Mouse (Mus musculus) heart, postnatal 36 days (tissue): ENCODE results near the gene Sgms1. TPM values are rescaled to one million over a fixed set of nuclear protein-coding genes. Genes with fewer than 3 reads are reported as not detected.
"Not testable (repeated sequence)": the region's sequence is repeated elsewhere in the genome, so short reads cannot be mapped to it uniquely, and the experiment has no call there.

ENCODE experiments used
- DNase-seq, 2 experiments: peaks; one replicate each; pipeline ENCODE4 v3.0.0; 2021 to 2022
- intact Hi-C: fragments of 180-260 bp; cut with DNase I; formaldehyde crosslinking; loops from one replicate; pipeline ENCODE4 v1.15.1; 2025
- total RNA-seq, 2 experiments: library from RNA; stranded (reverse); gene quantifications; 2 replicates each; pipeline ENCODE4 v1.2.3; 2021

Sgms1 gene
- total RNA-seq, 2 experiments from 2014 or later, result 60.2 to 76.0 TPM

DNA sequence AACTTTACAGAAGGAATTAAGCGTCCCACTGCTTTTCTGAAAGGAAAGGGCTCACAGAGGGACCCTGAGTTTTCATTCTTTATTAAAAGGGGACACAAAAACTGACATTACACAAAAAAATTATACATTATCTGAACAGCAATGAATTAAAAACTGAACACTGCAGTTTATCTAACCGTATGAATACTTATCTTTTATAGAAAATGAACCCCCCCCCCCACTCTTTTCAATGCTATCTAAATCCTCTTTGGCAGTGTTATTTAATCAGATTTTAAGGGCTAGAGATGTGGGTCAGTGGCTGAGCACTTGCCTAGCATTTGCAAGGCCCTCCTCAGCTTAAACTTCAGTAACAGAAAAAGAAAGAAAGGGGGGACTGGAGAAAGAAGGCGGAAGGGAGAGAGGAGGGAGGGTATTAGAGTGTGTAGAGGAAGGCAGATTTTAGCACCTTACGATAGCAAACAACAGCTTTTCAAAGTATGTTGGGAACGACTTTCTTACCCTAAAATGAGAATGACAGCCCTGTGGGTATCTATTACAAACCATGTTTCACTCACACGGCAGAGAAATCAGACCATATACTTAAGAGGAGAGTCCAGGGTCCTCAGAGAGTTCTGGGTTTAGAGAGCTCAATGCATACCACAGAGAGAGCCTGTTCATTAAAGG, 215.9 kb downstream of the Sgms1 start:
- intact Hi-C loops, result no loop called here
- no peak for DNase-seq

DNA sequence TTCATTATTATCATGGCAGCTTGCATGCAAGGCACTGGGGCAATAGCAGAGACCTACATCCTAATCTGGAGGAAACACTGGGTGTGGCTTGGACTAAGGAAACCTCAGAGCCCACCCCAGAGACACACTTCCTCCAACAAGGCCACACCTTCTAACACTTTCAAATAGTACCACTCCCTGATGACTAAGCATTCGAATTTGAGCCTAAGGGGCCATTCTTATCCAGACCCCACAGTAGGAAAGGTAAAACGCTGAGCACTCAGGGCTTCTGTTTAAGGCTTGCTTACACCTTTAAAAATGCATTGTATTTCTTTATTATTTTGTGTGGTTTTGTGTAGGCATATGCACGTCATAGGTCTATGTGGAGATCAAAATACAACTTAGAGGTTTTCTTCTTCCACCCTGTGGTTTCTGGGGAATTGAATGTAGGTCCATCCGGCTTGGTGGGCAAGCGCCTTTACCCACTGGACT, 217.0 kb downstream of the Sgms1 start:
- DNase-seq, result no peak
- intact Hi-C loops, result no loop called here

GRCm38 (mm10) chr19:32171981-32172380, 217.5 kb downstream of the Sgms1 start:
- DNase-seq, result no peak
- intact Hi-C loops, result loop anchor here (2.0 kb wide), 2 partner anchors 149 to 217 kb away; partner anchors contain the start of gene Sgms1

- intact Hi-C loops, result loop anchor here (2.0 kb wide), 2 partner anchors 151 to 219 kb away; partner anchors contain the start of gene Sgms1
- DNase-seq, result peak; percentile 85 to 88
Measured at GRCm38 (mm10) chr19:32169634-32170540, 219.6 kb downstream of the Sgms1 start.

DNA sequence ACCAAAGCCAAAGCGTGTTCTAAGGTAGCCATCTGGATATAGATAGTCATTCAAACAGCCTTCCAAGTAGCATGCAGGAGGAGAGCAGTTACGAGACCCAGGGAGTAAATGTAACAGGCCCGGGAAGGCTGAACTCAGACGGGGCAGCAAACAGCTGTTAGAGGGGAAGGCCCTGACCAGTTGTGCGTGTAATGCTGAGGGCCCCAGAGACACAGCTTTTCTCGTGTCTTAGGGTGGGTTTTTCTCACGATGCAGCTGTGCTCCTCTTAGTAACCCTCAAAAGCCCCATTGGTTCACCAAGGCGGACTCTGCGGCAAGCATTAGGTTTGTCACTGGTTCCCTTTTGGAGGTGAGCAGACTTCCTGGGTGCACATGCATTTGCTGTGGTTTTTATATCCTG, 221.5 kb downstream of the Sgms1 start:
- intact Hi-C loops, result no loop called here
- DNase-seq, result no peak

DNA sequence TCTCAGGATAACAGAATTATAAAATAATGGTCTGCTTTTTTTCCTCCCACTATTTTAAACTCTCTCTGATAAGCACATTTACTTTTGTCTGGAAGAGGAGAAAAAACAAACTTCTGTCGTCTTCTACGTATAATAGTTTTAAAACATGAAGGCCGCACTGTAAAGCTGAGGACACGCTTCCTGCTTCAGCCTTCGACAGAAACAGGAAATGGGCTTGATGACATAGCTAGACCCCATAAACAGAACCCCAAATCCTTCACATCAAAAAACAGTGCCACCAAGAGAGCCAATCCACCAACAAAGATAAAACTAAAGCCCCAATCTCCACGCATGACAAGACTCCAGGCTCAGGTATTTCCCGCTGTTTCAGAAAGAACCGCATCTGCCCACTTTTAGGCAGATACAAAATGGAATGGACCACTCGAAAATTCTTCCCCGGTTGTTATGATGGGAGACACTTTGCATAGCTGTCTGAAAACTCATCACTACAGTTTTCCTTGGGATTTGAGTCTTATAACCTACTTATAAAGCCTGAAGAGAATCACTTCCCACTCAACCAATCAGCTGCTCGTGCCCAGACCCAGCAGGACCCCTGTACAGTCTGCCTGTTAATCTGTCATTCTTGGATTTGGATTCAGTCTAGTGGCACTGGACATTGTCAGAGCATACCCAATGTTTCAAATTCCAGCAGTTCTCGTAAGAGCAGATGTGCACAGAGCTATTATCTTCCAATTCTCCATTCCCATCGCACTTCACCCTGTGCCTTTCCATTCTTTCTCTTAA, 222.5 kb downstream of the Sgms1 start:
- intact Hi-C loops, result no loop called here
- DNase-seq, result no peak

DNA sequence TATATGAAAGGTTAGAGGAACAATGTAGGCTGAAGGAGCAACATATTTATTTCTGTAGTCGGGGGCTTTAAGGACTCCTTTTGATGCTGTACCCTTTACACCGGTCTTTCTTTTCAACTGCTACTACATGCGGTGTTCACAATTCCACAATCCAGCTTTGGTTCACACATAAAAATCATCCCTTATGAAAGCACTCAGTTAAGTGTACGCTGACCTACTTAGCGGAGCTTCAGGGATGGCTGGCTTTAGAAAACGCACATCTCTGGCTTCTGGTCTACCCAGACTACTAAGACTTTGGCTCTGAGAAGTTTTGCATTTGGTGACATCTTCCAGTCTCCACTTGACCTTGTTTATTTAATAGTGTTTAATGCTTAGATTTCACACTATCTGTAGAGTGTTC, 223.8 kb downstream of the Sgms1 start:
- intact Hi-C loops, result no loop called here
- DNase-seq, result no peak

DNA sequence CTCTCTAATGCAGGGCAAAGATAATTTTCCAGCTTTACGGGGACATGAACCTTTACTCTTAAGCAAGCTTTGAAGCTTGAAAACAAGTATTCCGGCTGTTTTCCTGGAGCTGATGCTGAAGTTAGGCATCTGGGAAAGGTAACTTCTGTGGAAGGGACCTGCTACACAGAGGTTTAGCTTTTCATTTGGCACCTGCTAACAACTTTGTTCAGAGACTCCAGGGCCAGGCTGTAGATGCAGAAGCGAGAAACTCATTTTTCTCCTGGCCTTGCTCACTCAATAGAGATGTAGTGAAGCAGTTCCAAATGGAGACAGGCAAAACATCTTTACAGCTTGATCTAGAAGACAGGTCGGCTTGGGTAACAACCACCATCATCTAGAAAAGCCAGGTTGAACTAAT, 225.4 kb downstream of the Sgms1 start:
- no peak for DNase-seq
- intact Hi-C loops, result loop anchor here (5.0 kb wide), 1 partner anchor 323 kb away; the partner anchor contains the start of gene Minpp1

- no peak for DNase-seq
- intact Hi-C loops, result loop anchor here (5.0 kb wide), 1 partner anchor 327 kb away; the partner anchor contains the start of gene Minpp1
Measured at GRCm38 (mm10) chr19:32159944-32160343, 229.6 kb downstream of the Sgms1 start.

DNA sequence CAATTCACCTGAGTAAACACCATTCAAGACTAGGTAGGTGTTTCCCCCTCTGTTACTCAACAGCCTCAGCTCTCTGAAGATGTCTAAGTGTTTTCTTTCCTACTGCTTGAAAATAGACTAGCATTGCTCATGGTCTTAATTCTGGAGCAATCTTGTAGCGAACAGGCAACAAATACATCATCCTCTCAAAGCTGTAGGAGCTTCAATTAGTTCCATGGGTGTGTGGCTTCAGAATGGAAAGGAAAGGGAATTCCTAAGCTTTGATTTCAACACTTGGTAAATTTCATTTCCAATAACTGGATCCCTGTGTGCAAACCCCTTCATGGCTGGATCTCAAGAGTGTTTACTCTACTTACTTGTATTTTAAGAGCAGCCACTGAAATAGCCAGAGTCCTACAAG, 230.3 kb downstream of the Sgms1 start:
- DNase-seq, result no peak
- intact Hi-C loops, result no loop called here

DNA sequence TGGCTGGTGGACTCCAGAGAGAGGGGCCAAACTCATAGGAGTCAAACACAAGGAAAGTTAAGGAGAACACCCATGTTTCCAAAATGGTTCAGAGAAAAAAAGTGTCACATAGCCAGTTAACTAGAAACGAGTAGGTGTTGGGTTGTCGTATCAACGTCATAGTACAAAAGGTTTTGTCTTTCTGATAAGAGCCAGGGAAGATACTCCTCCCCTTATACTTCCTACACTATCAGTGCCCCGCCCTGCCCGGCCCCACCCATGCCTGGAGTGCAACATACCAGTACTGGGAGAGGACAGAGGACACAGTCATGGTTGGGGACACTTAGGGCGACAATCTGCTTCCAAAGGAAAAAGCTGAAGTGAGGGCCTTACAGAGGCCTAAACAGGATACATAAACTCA, 232.5 kb downstream of the Sgms1 start:
- intact Hi-C loops, result no loop called here
- DNase-seq, result no peak

- intact Hi-C loops, result no loop called here
- DNase-seq, result no peak
Measured at GRCm38 (mm10) chr19:32152529-32152928, 237.0 kb downstream of the Sgms1 start.

DNA sequence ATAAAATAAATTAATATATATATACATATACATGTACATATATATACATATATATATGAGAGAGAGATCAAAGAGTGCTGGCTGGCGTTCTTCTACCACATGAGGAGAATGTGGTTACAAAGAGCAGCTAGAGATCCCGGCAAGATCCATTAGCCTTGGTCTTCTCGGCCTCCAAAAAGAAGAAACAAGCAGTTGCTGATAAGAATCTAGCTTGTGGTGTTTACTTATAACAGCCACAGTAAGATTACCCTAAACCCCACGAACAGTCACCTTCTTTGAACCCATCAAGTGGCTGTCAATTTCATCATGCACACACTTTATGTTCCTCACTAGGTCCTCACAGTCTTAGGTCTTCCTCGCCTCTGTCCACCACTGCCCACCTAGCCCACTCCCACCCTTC, 240.8 kb downstream of the Sgms1 start:
- no peak for DNase-seq
- intact Hi-C loops, result no loop called here

DNA sequence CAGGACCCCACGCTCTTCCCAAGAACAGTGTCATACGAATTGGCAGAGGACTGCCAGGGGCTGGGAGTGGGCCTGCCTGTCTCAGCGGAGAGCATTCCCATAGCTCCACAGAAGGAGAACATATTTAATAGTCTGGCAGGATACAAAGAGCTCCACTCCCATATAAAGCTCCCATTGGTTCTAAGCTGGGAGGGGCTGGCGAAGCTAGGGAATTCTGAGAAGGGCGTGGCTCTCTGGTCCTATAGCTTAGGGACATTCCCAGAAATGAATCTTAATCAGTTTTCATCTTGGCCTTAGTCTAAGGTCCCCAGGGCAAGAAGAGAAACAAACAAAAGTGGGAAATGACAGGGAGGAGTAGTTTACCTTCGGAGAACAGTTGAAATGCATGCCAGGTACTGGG, 247.1 kb downstream of the Sgms1 start:
- intact Hi-C loops, result no loop called here
- no peak for DNase-seq

- intact Hi-C loops, result no loop called here
- DNase-seq, result no peak
Measured at GRCm38 (mm10) chr19:32138361-32139088, 251.0 kb downstream of the Sgms1 start.

- no peak for DNase-seq
- intact Hi-C loops, result no loop called here
Measured at GRCm38 (mm10) chr19:32137904-32138303, 251.6 kb downstream of the Sgms1 start.

- peak in 1 of 2 experiments; percentile 37 for DNase-seq
- intact Hi-C loops, result no loop called here
Measured at GRCm38 (mm10) chr19:32136888-32137625, 252.5 kb downstream of the Sgms1 start.

GRCm38 (mm10) chr19:32131707-32132488, 257.6 kb downstream of the Sgms1 start:
- intact Hi-C loops, DNase-seq: not testable (repeated sequence)
